ENCODE assay signal across 8 mouse cellular contexts in the genomic region with DNA sequence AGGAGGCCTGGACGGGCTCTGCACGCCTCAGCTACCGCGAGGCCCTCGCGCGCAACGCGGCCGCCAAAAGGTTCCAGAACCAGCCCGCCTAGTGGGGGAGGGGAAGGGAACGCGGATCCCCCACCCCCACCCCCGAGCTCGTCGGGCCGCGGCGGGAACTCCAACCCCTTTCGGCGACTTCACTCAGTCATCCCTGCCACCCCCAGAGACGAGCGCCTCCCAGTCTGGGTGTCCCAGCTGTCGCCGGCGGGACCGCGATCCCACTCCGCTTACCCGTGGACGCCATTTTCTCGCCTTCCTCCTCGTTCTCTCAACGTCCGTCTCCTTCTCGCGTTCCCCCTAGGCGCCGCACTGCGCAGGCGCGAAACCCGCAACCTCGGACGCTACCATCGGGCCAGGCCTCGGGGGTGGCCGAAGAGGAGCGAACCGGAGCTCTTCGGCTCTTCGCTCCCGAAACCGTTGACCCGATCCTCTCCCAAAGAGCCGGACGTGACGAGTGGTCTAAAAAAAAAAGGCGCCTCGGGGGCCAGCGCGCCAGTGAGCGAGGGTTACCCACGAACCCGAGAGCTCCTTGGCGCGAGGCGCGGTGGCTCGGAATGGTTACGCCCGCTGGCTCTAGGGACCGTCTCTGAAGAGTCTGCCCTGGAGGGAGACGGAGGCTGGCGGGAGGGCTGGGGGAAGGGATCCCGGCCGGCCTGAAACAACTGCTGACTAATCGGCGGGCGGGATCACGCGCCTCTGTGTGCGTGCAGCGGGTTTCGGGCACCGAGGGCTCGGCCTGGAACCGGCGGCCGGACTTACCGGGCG. TPM values are rescaled to one million over a fixed set of nuclear protein-coding genes. Genes with fewer than 3 reads are reported as not detected.
DNase-seq lines count a peak whose midpoint lies in the region; ATAC-seq and TF ChIP-seq lines count a peak whose summit lies in the region.

A gene (plus strand): TSS at position 191 of the 807 bp plus-strand sequence.
A gene (minus strand): TSS at position 531 of the 807 bp plus-strand sequence.

- H3K27ac ChIP-seq in forebrain, postnatal 0 days (ENCODE audit: low read depth, low read length), result peak within 1 kb of the TSS; percentile 98
- peak within 1 kb of the TSS; percentile 98 for H3K27ac ChIP-seq in lung, embryonic 15.5 days

- peak within 1 kb of the TSS; percentile 91 for H3K9ac ChIP-seq in forebrain, postnatal 0 days
- H3K9ac ChIP-seq in lung, embryonic 15.5 days, result peak within 1 kb of the TSS; percentile 98

- H3K36me3 ChIP-seq in G1E (replicated peaks), result peaks cover 49% of the 10 kb centered on the region
- no peaks in the 10 kb centered on the region for H3K36me3 ChIP-seq in forebrain, postnatal 0 days (ENCODE audit: insufficient read depth)
- H3K36me3 ChIP-seq in lung, embryonic 15.5 days, result peaks cover 5% of the 10 kb centered on the region; the same call in 1 of the 2 replicates

- H3K27me3 ChIP-seq in G1E (ENCODE audit: insufficient read depth, low read length), result no peaks in the 10 kb centered on the region
- no peaks in the 10 kb centered on the region for H3K27me3 ChIP-seq in forebrain, postnatal 0 days (ENCODE audit: insufficient read depth, low read length)
- H3K27me3 ChIP-seq in lung, embryonic 15.5 days, result no peaks in the 10 kb centered on the region

- peak; percentile 84 for DNase-seq in G1E (ENCODE audit: low spot score)
- peak; percentile 93 to 99 for DNase-seq in cerebellum, adult 18-20 months
- peak; percentile 99 for DNase-seq in forebrain, postnatal 0 days
- DNase-seq in heart, postnatal 4 days, result peak; percentile 99
- DNase-seq in layer of hippocampus, adult 8-10 months (ENCODE audit: low spot score in 2 of 2), result peak; percentile 92 to 96
- peak; percentile 91 for DNase-seq in ovary, adult 18-20 months (ENCODE audit: low spot score)
- peak; percentile 97 for DNase-seq in thymus, postnatal 0 days (ENCODE audit: low spot score)

- 2% methylated on average over 90 of the region's 92 CpGs for WGBS in forebrain, postnatal 0 days
- under 1% methylated on average over 92 of the region's 92 CpGs for WGBS in lung, embryonic 15.5 days

- H3K4me1 ChIP-seq in G1E (ENCODE audit: insufficient read depth, low read depth, low read length), result peaks cover 70% of the 10 kb centered on the region
- peaks cover 16% of the 10 kb centered on the region; the same call in 1 of the 2 replicates for H3K4me1 ChIP-seq in forebrain, postnatal 0 days (ENCODE audit: insufficient read depth)
- peaks cover 32% of the 10 kb centered on the region for H3K4me1 ChIP-seq in lung, embryonic 15.5 days

- H3K4me2 ChIP-seq in forebrain, postnatal 0 days (ENCODE audit: low read depth), result peak within 1 kb of the TSS; percentile 75
- H3K4me2 ChIP-seq in lung, embryonic 15.5 days, result peak within 1 kb of the TSS; percentile 90

- H3K4me3 ChIP-seq in G1E (ENCODE audit: low read depth, low read length), result peak within 1 kb of the TSS; percentile 93
- H3K4me3 ChIP-seq in forebrain, postnatal 0 days (ENCODE audit: low read depth, low read length), result peak within 1 kb of the TSS; percentile 93
- H3K4me3 ChIP-seq in lung, embryonic 15.5 days, result peak within 1 kb of the TSS; percentile 96

- TF ChIP-seq CTCF in G1E (IDR thresholded peaks at IDR 0.05; ENCODE audit: low read depth, low read length), result no peak
- TF ChIP-seq CTCF in forebrain, postnatal 0 days (IDR thresholded peaks at IDR 0.05; ENCODE audit: low read depth), result no peak

- no peaks in the 10 kb centered on the region for H3K9me3 ChIP-seq in G1E (replicated peaks)
- no peaks in the 10 kb centered on the region for H3K9me3 ChIP-seq in forebrain, postnatal 0 days (ENCODE audit: low read length)
- no peaks in the 10 kb centered on the region for H3K9me3 ChIP-seq in lung, embryonic 15.5 days

- ATAC-seq in G1E (ENCODE audit: extremely low read depth, insufficient number of reproducible peaks, low FRiP score, poor library complexity, severe bottlenecking), result peak; percentile 58
- peak; percentile 93 for ATAC-seq in forebrain, postnatal 0 days
- peak; percentile 93 for ATAC-seq in lung, embryonic 15.5 days (ENCODE audit: borderline replicate concordance, extremely low read depth, low FRiP score, low TSS enrichment)

RNA-seq across cellular contexts. Expression of the first gene that starts in this region (rescaled TPM):
- total RNA-seq in G1E (2014; fragmentation: Nextera tagmentation), result 9.7 and 10.9 TPM in 2 replicates
- 19.4 and 21.1 TPM in 2 replicates for total RNA-seq in G1E (2017)
- polyA plus RNA-seq in G1E (2012), result 37.2 and 42.8 TPM in 2 replicates
- 31.0 and 34.5 TPM in 2 replicates for total RNA-seq in forebrain, postnatal 0 days (2014; rRNA removed)
- polyA plus RNA-seq in forebrain, postnatal 0 days (2015; fragmentation: Nextera tagmentation; extraction: Ambion mirVana), result 33.3 and 36.6 TPM in 2 replicates
- 10 to 100 TPM; 19.4 to 20.6 TPM for total RNA-seq in heart, postnatal 4 days (2021)
- 10 to 100 TPM; 22.1 to 26.4 (median 24.2) TPM for total RNA-seq in layer of hippocampus, adult 8-10 months (2022)
- 26.3 and 31.2 TPM in 2 replicates for polyA plus RNA-seq in lung, embryonic 15.5 days (2015; fragmentation: Nextera tagmentation; extraction: Ambion mirVana)
- polyA plus RNA-seq in thymus, postnatal 0 days (2015; fragmentation: Nextera tagmentation; extraction: Ambion mirVana), result 17.9 and 19.8 TPM in 2 replicates

RNA-seq across cellular contexts. Expression of the second gene that starts in this region (rescaled TPM):
- 454 and 476 TPM in 2 replicates for total RNA-seq in G1E (2014; fragmentation: Nextera tagmentation)
- total RNA-seq in G1E (2017), result 527 and 560 TPM in 2 replicates
- polyA plus RNA-seq in G1E (2012), result 1,012 and 1,154 TPM in 2 replicates
- 271 and 355 TPM in 2 replicates for total RNA-seq in forebrain, postnatal 0 days (2014; rRNA removed)
- polyA plus RNA-seq in forebrain, postnatal 0 days (2015; fragmentation: Nextera tagmentation; extraction: Ambion mirVana), result 362 and 390 TPM in 2 replicates
- 100 to 1,000 TPM; 247 to 254 TPM for total RNA-seq in heart, postnatal 4 days (2021)
- 100 to 1,000 TPM; 333 to 412 (median 383) TPM for total RNA-seq in layer of hippocampus, adult 8-10 months (2022)
- polyA plus RNA-seq in lung, embryonic 15.5 days (2015; fragmentation: Nextera tagmentation; extraction: Ambion mirVana), result 778 and 796 TPM in 2 replicates
- 501 and 565 TPM in 2 replicates for polyA plus RNA-seq in thymus, postnatal 0 days (2015; fragmentation: Nextera tagmentation; extraction: Ambion mirVana)

Comparison
In these comparisons a context has a peak if more than half of its experiments do, and no peak if none do; other contexts are left out.
1. Peak in every context shown above with its lines: DNase-seq, ATAC-seq, H3K4me3 ChIP-seq and H3K27ac ChIP-seq.